Mouse (Mus musculus): ENCODE measurements around the gene Gnb2. TPM values are rescaled to one million over a fixed set of nuclear protein-coding genes. Genes with fewer than 3 reads are reported as not detected.
A peak's percentile ranks its signal among the peaks of the same experiment; 100 is the strongest.

Gene Gnb2
- polyA plus RNA-seq, 1 experiment from 2014 or later: 150 TPM

- Histone ChIP-seq H3K36me3 (replicated peaks) (peaks cover 61% of the 10 kb centered on the region), H3K9me3 (replicated peaks) (no peaks in the 10 kb centered on the region), H3K4me2 (peak overlapping the region; percentile 93), H3K27me3 (no peaks in the 10 kb centered on the region), H3K27ac (replicated peaks) (no peak overlapping the region), H3K9ac (no peak overlapping the region), H3K4me3 (replicated peaks) (peak overlapping the region; percentile 87), H3K4me1 (replicated peaks) (peaks cover 74% of the 10 kb centered on the region)
- no peak for ATAC-seq (ENCODE audit: insufficient read depth)
- 83% methylated on average over 15 of the region's 15 CpGs for WGBS (ENCODE audit: insufficient replicate concordance)
Observed at GRCm38 (mm10) chr5:137529221-137529995, 3.9 kb downstream of the Gnb2 start.

GRCm38 (mm10) chr5:137528247-137528968 lies 4.9 kb downstream of the Gnb2 start:
- no peak for ATAC-seq (ENCODE audit: insufficient read depth)

GRCm38 (mm10) chr5:137527413-137527812 lies 5.9 kb downstream of the Gnb2 start:
- Histone ChIP-seq H3K27ac (replicated peaks) (peak overlapping the region; percentile 19; the same call in 1 of the 2 replicates), H3K4me1 (replicated peaks) (peaks cover 67% of the 10 kb centered on the region), H3K27me3 (no peaks in the 10 kb centered on the region), H3K4me3 (replicated peaks) (no peak overlapping the region), H3K9me3 (replicated peaks) (no peaks in the 10 kb centered on the region), H3K4me2 (no peak overlapping the region), H3K36me3 (replicated peaks) (peaks cover 81% of the 10 kb centered on the region), H3K9ac (no peak overlapping the region)
- ATAC-seq (ENCODE audit: insufficient read depth): no peak
- WGBS (ENCODE audit: insufficient replicate concordance): 46% methylated on average over 1 of the region's 1 CpGs

More at GRCm38 (mm10) chr5:137528247-137528968, 4.9 kb downstream of the Gnb2 start:
- Histone ChIP-seq H3K9me3 (replicated peaks) (no peaks in the 10 kb centered on the region), H3K9ac (no peak overlapping the region), H3K27me3 (no peaks in the 10 kb centered on the region), H3K4me1 (replicated peaks) (peaks cover 67% of the 10 kb centered on the region), H3K4me3 (replicated peaks) (no peak overlapping the region), H3K4me2 (no peak overlapping the region), H3K36me3 (replicated peaks) (peaks cover 71% of the 10 kb centered on the region), H3K27ac (replicated peaks) (no peak overlapping the region)
- WGBS (ENCODE audit: insufficient replicate concordance): 78% methylated on average over 22 of the region's 22 CpGs

- Histone ChIP-seq H3K27me3 (no peaks in the 10 kb centered on the region), H3K9me3 (replicated peaks) (no peaks in the 10 kb centered on the region), H3K4me3 (replicated peaks) (no peak overlapping the region), H3K27ac (replicated peaks) (peak overlapping the region; percentile 55; the same call in 1 of the 2 replicates), H3K4me1 (replicated peaks) (peaks cover 59% of the 10 kb centered on the region), H3K9ac (no peak overlapping the region), H3K4me2 (no peak overlapping the region; the same call in 1 of the 2 replicates), H3K36me3 (replicated peaks) (peaks cover 92% of the 10 kb centered on the region)
- WGBS (ENCODE audit: insufficient replicate concordance): 24% methylated on average over 16 of the region's 16 CpGs
- no peak for ATAC-seq (ENCODE audit: insufficient read depth)
Observed at GRCm38 (mm10) chr5:137526192-137526936, 6.9 kb downstream of the Gnb2 start.

GRCm38 (mm10) chr5:137525511-137525910 lies 7.8 kb downstream of the Gnb2 start:
- Histone ChIP-seq H3K4me1 (replicated peaks) (peaks cover 50% of the 10 kb centered on the region), H3K27ac (replicated peaks) (no peak overlapping the region), H3K9ac (no peak overlapping the region), H3K9me3 (replicated peaks) (no peaks in the 10 kb centered on the region), H3K36me3 (replicated peaks) (peaks cover 99% of the 10 kb centered on the region), H3K27me3 (no peaks in the 10 kb centered on the region), H3K4me2 (no peak overlapping the region), H3K4me3 (replicated peaks) (no peak overlapping the region)
- WGBS (ENCODE audit: insufficient replicate concordance): 73% methylated on average over 16 of the region's 16 CpGs
- no peak for ATAC-seq (ENCODE audit: insufficient read depth)

GRCm38 (mm10) chr5:137524671-137525070 lies 8.6 kb downstream of the Gnb2 start:
- no peak for ATAC-seq (ENCODE audit: insufficient read depth)
- H3K4me3 ChIP-seq (replicated peaks): no peak overlapping the region
- H3K9ac ChIP-seq: no peak overlapping the region
- H3K27me3 ChIP-seq: no peaks in the 10 kb centered on the region
- no peak overlapping the region for H3K27ac ChIP-seq (replicated peaks)
- peaks cover 42% of the 10 kb centered on the region for H3K4me1 ChIP-seq (replicated peaks)
- 84% methylated on average over 13 of the region's 13 CpGs for WGBS (ENCODE audit: insufficient replicate concordance)
- no peak overlapping the region for H3K4me2 ChIP-seq
- peaks cover 99% of the 10 kb centered on the region for H3K36me3 ChIP-seq (replicated peaks)
- H3K9me3 ChIP-seq (replicated peaks): no peaks in the 10 kb centered on the region

- Histone ChIP-seq H3K27ac (replicated peaks) (no peak overlapping the region), H3K36me3 (replicated peaks) (peaks cover 99% of the 10 kb centered on the region), H3K9ac (no peak overlapping the region), H3K27me3 (no peaks in the 10 kb centered on the region), H3K9me3 (replicated peaks) (no peaks in the 10 kb centered on the region), H3K4me2 (no peak overlapping the region), H3K4me1 (replicated peaks) (peaks cover 38% of the 10 kb centered on the region), H3K4me3 (replicated peaks) (no peak overlapping the region)
- 80% methylated on average over 8 of the region's 8 CpGs for WGBS (ENCODE audit: insufficient replicate concordance)
- no peak for ATAC-seq (ENCODE audit: insufficient read depth)
Observed at GRCm38 (mm10) chr5:137524251-137524515, 9.1 kb downstream of the Gnb2 start.

- Histone ChIP-seq H3K4me1 (replicated peaks) (peaks cover 32% of the 10 kb centered on the region), H3K27ac (replicated peaks) (no peak overlapping the region), H3K27me3 (no peaks in the 10 kb centered on the region), H3K9ac (no peak overlapping the region), H3K9me3 (replicated peaks) (no peaks in the 10 kb centered on the region), H3K4me2 (no peak overlapping the region), H3K4me3 (replicated peaks) (no peak overlapping the region), H3K36me3 (replicated peaks) (peaks cover 99% of the 10 kb centered on the region)
- WGBS (ENCODE audit: insufficient replicate concordance): 81% methylated on average over 25 of the region's 25 CpGs
- ATAC-seq (ENCODE audit: insufficient read depth): no peak
Observed at GRCm38 (mm10) chr5:137523396-137524250, 9.7 kb downstream of the Gnb2 start.

- peaks cover 23% of the 10 kb centered on the region for H3K4me1 ChIP-seq (replicated peaks)
- no peak overlapping the region for H3K4me2 ChIP-seq
- no peak for ATAC-seq (ENCODE audit: insufficient read depth)
- WGBS (ENCODE audit: insufficient replicate concordance): 85% methylated on average over 11 of the region's 11 CpGs
- H3K9ac ChIP-seq: no peak overlapping the region
- H3K9me3 ChIP-seq (replicated peaks): no peaks in the 10 kb centered on the region
- peaks cover 92% of the 10 kb centered on the region for H3K36me3 ChIP-seq (replicated peaks)
- H3K27me3 ChIP-seq: no peaks in the 10 kb centered on the region
- no peak overlapping the region for H3K4me3 ChIP-seq (replicated peaks)
- H3K27ac ChIP-seq (replicated peaks): no peak overlapping the region
Observed at GRCm38 (mm10) chr5:137522711-137523110, 10.6 kb downstream of the Gnb2 start.

GRCm38 (mm10) chr5:137521861-137522260 lies 11.4 kb downstream of the Gnb2 start:
- Histone ChIP-seq H3K36me3 (replicated peaks) (peaks cover 87% of the 10 kb centered on the region), H3K27me3 (no peaks in the 10 kb centered on the region), H3K4me1 (replicated peaks) (peaks cover 15% of the 10 kb centered on the region), H3K4me3 (replicated peaks) (no peak overlapping the region), H3K9ac (no peak overlapping the region), H3K9me3 (replicated peaks) (no peaks in the 10 kb centered on the region), H3K27ac (replicated peaks) (no peak overlapping the region), H3K4me2 (no peak overlapping the region)
- no peak for ATAC-seq (ENCODE audit: insufficient read depth)
- 71% methylated on average over 9 of the region's 9 CpGs for WGBS (ENCODE audit: insufficient replicate concordance)

Measured in liver, embryonic 15.5 days (tissue).